Comparison of ENCODE assay signal across 8 mouse cellular contexts in the genomic region with DNA sequence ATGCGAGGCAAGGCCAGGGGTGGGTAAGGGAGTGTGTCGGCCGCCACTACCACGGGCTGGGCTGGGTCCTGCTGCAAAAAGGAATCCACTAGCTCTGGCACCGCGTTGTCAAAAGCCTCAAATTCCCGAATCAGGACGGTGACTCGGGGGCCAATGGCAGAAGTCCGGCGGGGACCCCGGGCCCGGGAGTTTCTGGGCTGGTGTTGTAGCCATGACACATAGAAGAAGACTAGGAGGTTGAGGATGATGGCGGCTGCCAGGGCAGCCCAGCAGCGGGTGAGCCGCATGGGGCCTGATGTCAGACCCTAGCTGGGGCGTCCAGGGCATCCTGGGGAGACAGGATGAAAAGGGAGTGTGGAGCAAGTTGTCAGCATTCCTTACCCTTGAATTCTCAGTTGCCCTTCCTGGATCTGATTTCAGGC. TPM values are rescaled to one million over a fixed set of nuclear protein-coding genes. Genes with fewer than 3 reads are reported as not detected.
DNase-seq lines count a peak whose midpoint lies in the region; ATAC-seq and TF ChIP-seq lines count a peak whose summit lies in the region.

No protein-coding gene starts in this region.

- 14% methylated on average over 17 of the region's 17 CpGs for WGBS in neural tube, embryonic 11.5 days
- WGBS in liver, embryonic 13.5 days (ENCODE audit: insufficient replicate concordance) = 47% methylated on average over 17 of the region's 17 CpGs
- 57% methylated on average over 17 of the region's 17 CpGs for WGBS in stomach, postnatal 0 days

- peak overlapping the region; percentile 44 for H3K9ac ChIP-seq in neural tube, embryonic 11.5 days (ENCODE audit: low read length)
- H3K9ac ChIP-seq in liver, embryonic 13.5 days = no peak overlapping the region
- no peak overlapping the region for H3K9ac ChIP-seq in stomach, postnatal 0 days (ENCODE audit: low read length)

- 0 out of 2 replicates have a peak, but pooled peaks have one; percentile 4 for ATAC-seq in neural tube, embryonic 11.5 days (ENCODE audit: insufficient read depth, low FRiP score, low TSS enrichment)
- ATAC-seq in liver, embryonic 13.5 days (ENCODE audit: low read depth) = no peak
- no peak for ATAC-seq in stomach, postnatal 0 days (ENCODE audit: low FRiP score, low TSS enrichment)

- peaks cover 21% of the 10 kb centered on the region for H3K27me3 ChIP-seq in neural tube, embryonic 11.5 days (ENCODE audit: control insufficient read depth, insufficient read depth, low read length)
- peaks cover 26% of the 10 kb centered on the region for H3K27me3 ChIP-seq in liver, embryonic 13.5 days
- H3K27me3 ChIP-seq in stomach, postnatal 0 days (ENCODE audit: control insufficient read depth, insufficient read depth, low read length) = no peaks in the 10 kb centered on the region

- peak overlapping the region; percentile 28 for H3K4me3 ChIP-seq in gastrocnemius, adult 2 months
- peak overlapping the region; percentile 38 for H3K4me3 ChIP-seq in neural tube, embryonic 11.5 days (ENCODE audit: low read depth, low read length)
- peak overlapping the region; percentile 27 for H3K4me3 ChIP-seq in liver, embryonic 13.5 days (replicated peaks)
- H3K4me3 ChIP-seq in stomach, postnatal 0 days (ENCODE audit: low read depth, low read length) = 0 out of 2 replicates have a peak overlapping the region, but pooled peaks have one; percentile 10

- H3K27ac ChIP-seq in gastrocnemius, adult 2 months = no peak overlapping the region
- no peak overlapping the region for H3K27ac ChIP-seq in neural tube, embryonic 11.5 days (ENCODE audit: low read depth, low read length)
- no peak overlapping the region for H3K27ac ChIP-seq in liver, embryonic 13.5 days
- H3K27ac ChIP-seq in stomach, postnatal 0 days (replicated peaks) = no peak overlapping the region

- H3K36me3 ChIP-seq in neural tube, embryonic 11.5 days (ENCODE audit: control insufficient read depth, insufficient read depth, low read length) = no peaks in the 10 kb centered on the region
- peaks cover 4% of the 10 kb centered on the region; the same call in 1 of the 2 replicates for H3K36me3 ChIP-seq in liver, embryonic 13.5 days
- peaks cover 6% of the 10 kb centered on the region; the same call in 1 of the 2 replicates for H3K36me3 ChIP-seq in stomach, postnatal 0 days (ENCODE audit: control insufficient read depth, insufficient read depth, low read length)

- TF ChIP-seq CTCF in gastrocnemius, adult 2 months (IDR thresholded peaks at IDR 0.05) = no peak
- TF ChIP-seq CTCF in stomach, postnatal 0 days (IDR thresholded peaks at IDR 0.05; ENCODE audit: low read depth) = no peak

- intact Hi-C loops in gastrocnemius, adult 2 months (cut with DNase I) = loop anchor here (5.0 kb wide), 1 partner anchor 76 kb away; no protein-coding TSS in a partner anchor

- peaks cover 16% of the 10 kb centered on the region for H3K4me1 ChIP-seq in neural tube, embryonic 11.5 days (ENCODE audit: control insufficient read depth, insufficient read depth, low read length)
- H3K4me1 ChIP-seq in liver, embryonic 13.5 days (replicated peaks) = peaks cover 30% of the 10 kb centered on the region
- H3K4me1 ChIP-seq in stomach, postnatal 0 days (replicated peaks; ENCODE audit: control insufficient read depth, insufficient read depth) = no peaks in the 10 kb centered on the region

- no peak for DNase-seq in gastrocnemius, adult 2 months
- DNase-seq in gastrocnemius, adult 8-10 months (ENCODE audit: low spot score in 2 of 2) = no peak
- no peak for DNase-seq in neural tube, embryonic 11.5 days (ENCODE audit: low spot score)
- DNase-seq in neural tube, embryonic 10.5 days (ENCODE audit: extremely low spot score, low spot score) = no peak
- no peak for DNase-seq in liver, embryonic 13.5 days
- DNase-seq in stomach, postnatal 0 days (ENCODE audit: low spot score) = no peak
- no peak for DNase-seq in frontal cortex, postnatal 10 days (ENCODE audit: low spot score in 2 of 2)
- DNase-seq in ovary, postnatal 14 days (ENCODE audit: low spot score) = no peak

- TF ChIP-seq EP300 in stomach, postnatal 0 days (optimal IDR thresholded peaks at IDR 0.05) = no peak

- H3K9me3 ChIP-seq in neural tube, embryonic 11.5 days (ENCODE audit: control insufficient read depth, low read length) = no peaks in the 10 kb centered on the region
- no peaks in the 10 kb centered on the region for H3K9me3 ChIP-seq in liver, embryonic 13.5 days (replicated peaks)
- no peaks in the 10 kb centered on the region for H3K9me3 ChIP-seq in stomach, postnatal 0 days (ENCODE audit: control insufficient read depth, low read length)

- H3K4me2 ChIP-seq in neural tube, embryonic 11.5 days (ENCODE audit: low read depth) = peak overlapping the region; percentile 68
- H3K4me2 ChIP-seq in liver, embryonic 13.5 days = peak overlapping the region; percentile 62
- H3K4me2 ChIP-seq in stomach, postnatal 0 days (replicated peaks; ENCODE audit: low read depth) = peak overlapping the region; percentile 52

RNA-seq across cellular contexts. Expression of gene Strn4, which starts 4.0 kb away (rescaled TPM):
- 10 to 100 TPM; 16.2 to 16.6 TPM for total RNA-seq in gastrocnemius, adult 2 months (2021)
- total RNA-seq in gastrocnemius, adult 8-10 months (2022) = 10 to 100 TPM; 11.0 to 15.6 (median 14.0) TPM
- 140 and 143 TPM in 2 replicates for polyA plus RNA-seq in neural tube, embryonic 11.5 days (2014; fragmentation: Nextera tagmentation; extraction: Ambion mirVana)
- 32.8 and 34.0 TPM in 2 replicates for polyA plus RNA-seq in liver, embryonic 13.5 days (2015; fragmentation: Nextera tagmentation; extraction: Ambion mirVana)
- 45.1 and 45.2 TPM in 2 replicates for polyA plus RNA-seq in stomach, postnatal 0 days (2015; fragmentation: Nextera tagmentation; extraction: Ambion mirVana)

RNA-seq across cellular contexts. Expression of gene Fkrp, which starts 4.9 kb away (rescaled TPM):
- 10 to 100 TPM; 51.2 to 58.3 TPM for total RNA-seq in gastrocnemius, adult 2 months (2021)
- 10 to 100 TPM; 55.5 to 67.9 (median 62.9) TPM for total RNA-seq in gastrocnemius, adult 8-10 months (2022)
- polyA plus RNA-seq in neural tube, embryonic 11.5 days (2014; fragmentation: Nextera tagmentation; extraction: Ambion mirVana) = 24.3 and 24.4 TPM in 2 replicates
- 10.0 and 10.7 TPM in 2 replicates for polyA plus RNA-seq in liver, embryonic 13.5 days (2015; fragmentation: Nextera tagmentation; extraction: Ambion mirVana)
- 14.2 and 14.5 TPM in 2 replicates for polyA plus RNA-seq in stomach, postnatal 0 days (2015; fragmentation: Nextera tagmentation; extraction: Ambion mirVana)

RNA-seq across cellular contexts. Expression of gene Slc1a5, which starts 30.5 kb away (rescaled TPM):
- total RNA-seq in gastrocnemius, adult 2 months (2021) = 10 to 100 TPM; 11.0 to 14.6 TPM
- 10 to 100 TPM in 3 of 4 experiments, 1 to 10 TPM in 1; 8.7 to 30.2 (median 14.9) TPM for total RNA-seq in gastrocnemius, adult 8-10 months (2022)
- polyA plus RNA-seq in neural tube, embryonic 11.5 days (2014; fragmentation: Nextera tagmentation; extraction: Ambion mirVana) = 17.2 and 17.3 TPM in 2 replicates
- polyA plus RNA-seq in liver, embryonic 13.5 days (2015; fragmentation: Nextera tagmentation; extraction: Ambion mirVana) = 92.3 and 93.0 TPM in 2 replicates
- polyA plus RNA-seq in stomach, postnatal 0 days (2015; fragmentation: Nextera tagmentation; extraction: Ambion mirVana) = 48.6 and 53.5 TPM in 2 replicates

RNA-seq across cellular contexts. Expression of gene Prkd2, which starts 31.0 kb away (rescaled TPM):
- total RNA-seq in gastrocnemius, adult 2 months (2021) = 1 to 10 TPM; 3.9 to 8.2 TPM
- total RNA-seq in gastrocnemius, adult 8-10 months (2022) = 1 to 10 TPM; 2.5 to 4.1 (median 3.4) TPM
- polyA plus RNA-seq in neural tube, embryonic 11.5 days (2014; fragmentation: Nextera tagmentation; extraction: Ambion mirVana) = 10.9 and 11.2 TPM in 2 replicates
- polyA plus RNA-seq in liver, embryonic 13.5 days (2015; fragmentation: Nextera tagmentation; extraction: Ambion mirVana) = 2.7 and 3.5 TPM in 2 replicates
- 7.5 and 8.8 TPM in 2 replicates for polyA plus RNA-seq in stomach, postnatal 0 days (2015; fragmentation: Nextera tagmentation; extraction: Ambion mirVana)
